Mouse (Mus musculus) lung, postnatal 0 days (tissue): ENCODE data around the gene Sorbs1.

ENCODE experiments used
- CTCF ChIP-seq: IDR thresholded peaks from 2 replicates; pipeline ENCODE4 v1.5.1; 2016; ENCODE audit warnings: antibody characterized with exemption, mild to moderate bottlenecking
- EP300 ChIP-seq: IDR thresholded peaks from 2 replicates; pipeline ENCODE4 v1.6.1; 2016; ENCODE audit warnings: antibody characterized with exemption, mild to moderate bottlenecking, control low read depth

DNA sequence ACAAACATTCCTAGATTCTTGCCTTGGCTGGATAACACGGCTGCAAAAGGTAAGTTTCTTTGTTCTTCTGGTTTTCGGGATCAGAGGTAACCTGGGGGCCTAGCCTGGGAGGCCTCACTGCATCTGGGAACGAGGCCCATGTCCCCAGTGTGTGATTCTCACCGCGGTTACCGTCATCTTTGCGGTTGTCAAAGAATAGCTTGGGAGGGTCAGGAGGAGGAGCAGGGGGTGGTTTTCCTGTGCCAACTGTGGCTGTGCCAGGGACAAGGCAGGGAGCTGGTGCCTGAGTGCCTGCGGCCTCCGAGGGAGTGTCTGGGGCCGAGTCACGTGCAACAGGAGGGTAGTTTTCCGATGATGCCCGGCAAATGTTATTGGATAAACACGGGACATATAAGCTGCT, 135.9 kb downstream of the Sorbs1 start:
- TF ChIP-seq EP300 (no peak), CTCF (no peak)
